Mouse (Mus musculus) ovary, postnatal 36 days (tissue): ENCODE data around the gene Secisbp2l.
A peak's percentile ranks its signal among the peaks of the same experiment; 100 is the strongest.

Source experiments
- DNase-seq: peaks from one replicate; pipeline ENCODE4 v3.0.0; 2022; ENCODE audit warnings: low spot score, mixed read lengths

Gene Secisbp2l

DNA sequence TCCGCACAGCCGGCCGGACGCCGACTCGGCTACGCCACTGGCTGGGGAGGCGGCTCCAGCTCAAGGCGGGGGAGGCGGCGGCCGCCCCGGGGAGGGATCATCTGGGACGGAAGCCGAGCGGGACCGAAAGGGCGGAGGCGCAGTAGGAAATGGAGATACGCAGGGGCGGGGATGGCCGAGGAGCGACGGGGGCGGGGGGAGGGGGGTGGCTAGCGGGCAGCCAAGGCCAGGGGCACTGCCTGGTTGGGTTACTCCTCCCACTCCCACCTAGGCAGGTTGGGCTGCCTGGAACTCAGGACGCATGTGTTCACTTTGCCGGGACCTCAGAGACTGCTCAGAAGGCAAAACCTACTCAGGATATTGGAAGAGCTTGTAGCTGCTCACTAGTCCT, at the start of gene Secisbp2l:
Gene Secisbp2l, minus strand, starts transcription at position 152 of the 391 bp plus-strand sequence.
- DNase-seq, result peak; percentile 97

DNA sequence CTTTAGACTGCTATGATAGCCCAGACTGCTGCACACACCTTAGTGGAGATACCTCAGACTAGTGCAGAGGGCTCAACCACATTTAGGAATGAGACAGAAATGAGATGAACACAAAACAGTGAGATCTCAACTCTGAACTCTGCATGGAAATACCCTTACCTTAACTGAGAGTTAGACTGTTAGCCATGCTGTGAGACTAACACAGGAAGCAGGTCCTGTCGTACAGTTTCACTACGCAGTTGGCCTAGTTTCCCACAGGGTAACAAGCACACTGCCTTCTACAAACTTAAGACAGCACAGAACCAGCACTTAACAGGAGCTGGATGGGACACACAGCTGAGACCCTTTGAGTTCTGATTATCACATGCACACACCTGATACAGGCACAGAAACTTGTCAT, 47.3 kb upstream of the Secisbp2l start:
- no peak for DNase-seq

DNA sequence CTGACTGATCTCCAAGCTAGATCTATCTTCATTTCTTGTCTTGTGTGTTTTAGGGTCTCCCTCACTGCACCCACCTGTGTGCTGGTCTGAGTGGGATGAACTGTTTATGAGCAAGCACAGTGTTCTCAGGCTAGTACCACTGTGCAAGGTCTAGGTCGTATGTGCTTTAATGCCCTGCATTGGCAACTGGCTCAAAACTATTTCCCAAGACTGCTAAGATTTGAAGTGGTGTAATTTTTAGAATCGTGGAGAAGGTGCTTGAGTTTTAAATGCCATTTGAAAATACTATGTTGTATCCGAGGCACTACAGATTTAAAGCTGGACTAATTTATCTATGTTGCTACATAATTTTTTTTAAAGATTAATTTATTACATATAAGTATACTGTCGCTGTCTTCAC, 45.2 kb upstream of the Secisbp2l start:
- DNase-seq, result no peak

DNA sequence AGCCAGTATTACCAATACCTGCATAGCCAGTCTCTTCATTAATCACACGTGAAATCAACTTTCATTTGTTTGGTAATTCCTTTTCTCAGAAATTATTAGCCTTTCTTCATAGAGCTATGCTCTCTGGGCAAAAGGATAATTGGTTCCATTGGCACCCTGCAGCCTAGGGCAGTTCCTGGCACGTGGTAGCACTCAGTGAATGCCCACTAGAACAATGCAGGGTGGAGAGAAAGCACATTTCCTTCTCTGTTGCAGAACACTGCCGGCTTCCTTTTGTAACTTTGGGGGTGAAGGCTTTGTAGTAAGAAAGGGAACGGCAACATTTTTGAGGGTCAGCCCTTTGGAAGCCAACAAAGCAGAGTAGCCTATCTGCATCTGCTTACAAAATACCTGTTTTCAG, 43.5 kb upstream of the Secisbp2l start:
- DNase-seq, result no peak

DNA sequence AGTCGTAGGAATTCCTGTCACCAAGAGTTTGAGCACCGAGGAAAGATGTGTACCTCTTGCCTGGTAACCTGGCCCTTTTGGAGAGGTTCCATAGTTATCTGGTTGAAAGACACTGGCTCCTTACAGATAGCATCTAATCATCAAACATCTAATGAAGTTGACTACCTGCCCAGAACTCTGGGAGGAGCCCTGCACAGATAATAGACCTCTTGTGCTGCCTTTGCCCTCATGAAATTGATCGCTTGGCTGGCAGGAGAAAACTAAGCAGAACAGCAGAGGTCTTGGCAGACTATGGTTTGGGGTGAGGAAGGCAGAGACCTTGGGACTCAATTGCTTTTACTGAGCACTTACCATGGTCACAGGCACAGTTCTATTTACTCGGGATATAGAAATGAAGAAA, 37.7 kb upstream of the Secisbp2l start:
- no peak for DNase-seq

DNA sequence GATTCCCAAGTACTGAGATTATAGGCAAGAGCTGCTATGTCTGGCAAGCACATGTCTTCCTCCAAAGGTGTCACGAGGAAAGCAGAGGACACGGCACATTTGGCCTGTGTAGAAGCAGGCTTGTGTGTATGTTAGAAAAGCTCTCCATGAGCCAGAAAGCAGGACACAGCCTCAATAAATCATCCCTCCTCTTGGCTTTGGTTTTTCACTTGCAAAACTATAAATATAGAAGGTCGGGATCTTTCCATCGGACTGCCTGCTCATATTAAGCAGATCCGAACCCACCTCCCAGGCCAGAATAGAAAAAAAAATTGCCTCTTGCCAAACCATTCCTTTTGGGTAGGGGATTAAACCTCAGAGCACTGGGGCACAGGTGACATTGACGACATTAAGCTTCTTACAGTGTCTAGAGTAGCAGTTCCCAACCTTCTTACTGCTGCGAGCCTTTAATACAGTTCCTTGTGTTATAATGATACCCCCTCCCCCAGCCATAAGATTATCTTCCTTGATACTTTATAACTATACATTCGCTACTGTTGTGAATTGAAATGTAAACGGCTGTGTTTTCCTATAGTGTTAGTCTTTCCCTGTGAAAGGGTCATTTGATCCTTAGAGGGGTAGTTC, 31.4 kb upstream of the Secisbp2l start:
- DNase-seq, result no peak

DNA sequence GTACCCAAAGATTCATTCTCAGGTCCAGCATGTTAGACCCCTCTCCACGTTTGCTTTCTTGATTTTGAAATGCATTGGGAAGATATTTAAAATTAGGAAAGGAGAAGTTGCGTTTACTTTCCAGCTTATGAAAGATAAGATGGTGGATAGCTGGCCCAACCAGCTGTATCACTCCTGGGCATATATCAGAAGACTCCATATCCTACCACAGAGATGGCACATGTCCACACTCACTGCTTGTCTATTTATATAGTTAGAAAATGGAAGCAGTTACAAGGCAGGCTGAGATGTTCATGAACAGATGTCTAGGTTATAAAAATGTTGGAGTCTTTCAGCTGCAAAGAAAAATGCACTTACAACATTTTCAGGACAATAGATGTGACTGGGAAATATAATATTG, 28.7 kb upstream of the Secisbp2l start:
- no peak for DNase-seq

DNA sequence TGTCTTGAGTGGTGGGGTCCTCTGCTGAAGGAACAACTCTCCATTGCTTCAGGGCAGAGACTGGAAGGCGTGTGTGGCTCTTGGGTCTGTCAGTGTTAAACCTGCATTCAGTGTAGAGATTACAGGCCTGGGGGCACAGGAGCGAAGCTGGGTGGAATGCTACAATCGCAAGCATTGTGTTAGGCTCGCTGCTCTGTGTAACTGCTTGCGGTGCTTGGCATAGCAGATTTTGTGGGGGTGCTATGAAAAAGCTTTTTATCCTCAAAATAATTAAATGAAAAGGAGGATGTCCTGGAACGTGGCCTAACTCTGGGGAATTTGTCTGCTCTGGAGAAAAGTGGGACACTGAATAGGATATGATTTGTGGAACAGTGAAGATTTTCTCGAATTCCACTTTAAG, 26.9 kb upstream of the Secisbp2l start:
- DNase-seq, result no peak

DNA sequence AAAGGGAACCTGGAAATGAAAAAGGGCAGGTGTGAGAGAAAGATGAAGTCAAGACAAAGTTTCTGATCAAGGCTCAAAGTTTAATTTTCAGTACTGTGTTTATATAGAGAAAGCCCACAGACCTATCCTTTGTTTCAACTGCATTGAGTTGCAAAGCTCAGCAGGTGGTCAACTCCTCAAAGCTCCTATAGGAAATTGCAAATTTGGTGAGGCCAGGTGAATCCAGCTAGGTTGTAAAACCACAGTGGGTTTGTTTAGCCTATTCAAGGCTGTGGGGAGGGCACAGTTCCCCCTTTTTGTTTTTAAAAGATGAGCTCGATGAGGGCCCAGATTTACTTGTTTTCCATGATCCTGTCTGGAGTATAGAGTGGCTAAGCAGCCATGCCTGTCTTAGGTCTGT, 23.2 kb upstream of the Secisbp2l start:
- no peak for DNase-seq

DNA sequence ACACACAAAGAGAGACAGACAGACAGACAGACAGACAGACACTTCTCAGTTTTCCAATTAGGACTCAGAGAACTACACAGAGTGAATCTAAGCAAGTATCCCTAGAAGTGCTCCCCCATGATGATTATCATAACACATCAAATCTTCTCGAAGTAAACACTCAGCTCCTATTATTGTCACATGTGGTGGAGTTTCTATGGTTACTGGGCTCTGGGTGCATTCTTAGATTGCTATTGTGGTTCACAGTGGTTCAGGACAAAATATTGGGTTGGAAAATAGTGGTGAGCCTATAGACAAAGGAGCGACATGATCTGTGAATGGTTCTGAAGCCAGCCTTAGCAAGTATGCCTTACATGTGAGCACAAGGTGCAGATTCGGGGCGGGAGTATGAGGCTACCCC, 19.3 kb upstream of the Secisbp2l start:
- DNase-seq, result no peak

DNA sequence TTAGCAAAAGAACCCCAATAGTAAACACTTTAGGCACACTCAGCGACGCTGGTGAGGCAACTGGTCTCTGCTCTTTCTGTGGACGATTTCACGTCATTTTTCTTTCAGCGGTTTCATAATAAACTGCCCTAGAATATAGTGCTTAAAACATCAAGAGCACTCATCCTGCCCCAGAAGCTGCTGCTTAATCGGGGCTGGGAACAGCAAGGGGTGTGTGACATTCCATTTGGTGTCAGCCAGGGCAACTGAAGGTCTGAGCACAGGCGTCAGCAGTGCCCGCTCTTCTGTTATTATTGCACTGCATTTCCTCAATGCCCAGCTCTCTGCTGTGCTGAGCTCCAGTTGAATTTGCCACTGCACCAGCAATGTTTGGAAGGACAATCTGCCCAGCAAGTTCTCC, 18.4 kb upstream of the Secisbp2l start:
- DNase-seq, result peak; percentile 39

DNA sequence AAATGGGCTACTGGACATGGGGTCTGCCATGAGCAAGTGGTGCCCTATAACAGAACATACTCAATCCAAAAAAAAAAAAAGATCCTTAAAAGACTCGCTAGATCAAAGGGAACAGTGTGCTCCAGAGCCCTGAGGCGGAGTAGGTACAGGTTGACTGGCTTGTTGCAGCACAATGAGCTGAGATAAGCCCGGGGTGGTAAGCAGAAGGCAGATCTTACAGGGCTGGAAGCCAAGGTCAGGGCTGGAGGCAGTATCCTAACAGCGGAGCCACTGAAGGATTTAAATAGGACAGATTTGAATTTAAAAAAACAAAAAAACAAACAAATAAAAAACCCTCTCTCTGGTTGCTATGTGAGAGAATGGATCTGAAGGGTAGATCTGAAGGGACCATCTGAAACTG, 17.8 kb upstream of the Secisbp2l start:
- peak; percentile 31 for DNase-seq

DNA sequence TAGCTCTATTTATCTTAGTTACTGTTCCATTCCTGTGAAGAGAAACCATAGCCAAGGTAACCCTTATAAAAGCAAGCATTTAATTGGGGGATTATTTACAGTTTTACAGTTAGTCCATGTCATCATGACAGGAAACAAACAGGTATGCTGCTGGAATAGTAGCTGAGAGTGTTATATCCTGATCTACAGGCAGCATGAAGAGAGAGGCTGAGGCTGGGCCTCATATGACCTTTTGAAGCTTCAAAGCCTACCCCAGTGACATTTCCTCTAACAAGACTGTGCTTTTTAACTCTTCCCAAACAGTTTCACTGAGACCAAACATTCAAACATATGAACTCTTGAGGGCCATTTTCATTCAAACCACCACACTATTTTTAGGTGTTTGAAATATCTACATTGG, 15.2 kb upstream of the Secisbp2l start:
- DNase-seq, result no peak

DNA sequence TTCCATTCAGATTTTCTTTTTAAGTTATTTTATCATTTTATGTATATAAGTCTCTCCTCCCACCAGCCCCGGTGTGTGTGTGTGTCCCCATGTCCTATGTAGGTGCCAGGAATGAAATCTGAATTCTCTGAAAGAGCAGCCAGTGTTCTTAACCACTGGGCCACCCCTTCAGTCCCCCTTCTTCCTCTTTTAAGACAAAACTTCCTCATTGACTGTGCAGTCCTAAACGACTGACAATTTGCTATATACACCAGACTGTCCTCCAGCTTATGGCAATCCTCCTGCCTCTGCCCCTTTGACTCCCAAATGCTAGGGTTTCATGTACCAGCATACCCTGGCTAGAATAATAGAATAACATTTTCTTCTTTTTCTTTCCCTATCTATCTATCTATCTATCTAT, 12.4 kb upstream of the Secisbp2l start:
- no peak for DNase-seq

DNA sequence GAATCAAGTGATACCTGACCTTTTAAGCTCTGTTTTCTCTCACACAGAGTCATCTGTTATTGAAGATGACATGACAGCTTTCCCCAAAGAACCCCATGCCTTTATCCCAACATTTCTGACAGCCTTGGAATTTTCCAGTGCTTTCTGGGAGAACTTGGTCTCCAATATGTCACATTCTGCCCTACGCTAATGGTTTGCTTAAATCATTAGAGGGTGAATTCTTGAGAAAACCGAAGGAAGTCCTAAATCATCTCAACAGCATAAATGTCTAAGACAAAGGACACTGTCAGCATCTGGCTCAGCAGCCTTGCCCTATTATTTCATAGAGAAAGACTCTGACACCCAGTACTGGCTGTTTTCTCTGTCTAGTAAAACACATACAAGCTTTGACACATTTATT, 11.5 kb upstream of the Secisbp2l start:
- no peak for DNase-seq

DNA sequence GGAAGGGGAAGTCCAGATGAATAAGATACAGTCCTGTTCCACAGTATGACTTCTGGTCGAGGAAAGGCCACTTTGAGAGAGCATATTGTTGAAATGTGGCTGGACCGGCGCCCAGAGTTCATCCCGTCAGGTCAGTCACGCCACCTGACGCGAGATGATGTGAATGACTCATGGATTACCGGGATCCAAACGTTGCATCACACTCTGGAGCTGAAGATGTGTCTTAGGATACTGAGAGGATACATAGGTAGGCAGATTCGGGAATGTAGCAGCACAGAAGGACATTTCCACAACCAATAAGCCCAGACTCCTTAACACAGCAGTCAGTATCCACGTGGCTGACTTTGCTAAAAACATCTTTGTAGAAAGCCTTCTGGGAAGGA, 10.2 kb upstream of the Secisbp2l start:
- no peak for DNase-seq

DNA sequence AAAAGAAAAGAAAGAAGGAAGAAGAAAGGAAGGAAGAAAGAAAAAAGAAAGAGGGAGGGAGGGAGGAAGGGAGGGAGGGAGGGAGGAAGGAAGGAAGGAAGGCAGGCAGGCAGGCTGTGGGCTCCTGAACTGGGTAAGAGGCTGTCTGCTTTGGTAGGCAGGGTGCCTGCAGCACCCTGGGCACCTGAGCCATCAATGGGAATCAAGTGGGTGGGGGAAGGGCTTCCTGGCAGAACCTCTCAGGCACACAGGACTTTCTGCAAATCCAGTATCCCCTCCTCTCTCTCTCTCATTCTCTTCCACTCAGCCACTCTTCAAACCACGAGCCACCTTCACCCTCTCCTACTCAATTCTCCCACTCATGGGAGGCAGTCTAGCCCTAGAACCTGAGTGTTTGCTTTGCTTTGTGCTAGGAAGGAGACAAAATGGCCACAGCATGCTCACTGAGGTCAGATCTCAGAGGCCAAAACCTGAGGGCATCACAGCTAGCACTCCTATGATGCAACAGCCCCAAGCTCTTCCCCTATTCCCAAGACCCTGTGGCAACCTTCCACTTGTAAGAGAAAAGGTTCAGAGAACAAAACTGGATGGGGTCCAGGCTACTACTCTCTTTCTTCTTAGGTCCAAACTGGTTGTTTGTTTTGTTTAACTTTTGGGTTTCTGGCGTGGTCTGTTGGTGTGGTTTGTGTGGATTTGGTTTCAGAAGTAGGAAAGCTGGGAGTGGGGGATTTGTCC, 9.6 kb upstream of the Secisbp2l start:
- no peak for DNase-seq

DNA sequence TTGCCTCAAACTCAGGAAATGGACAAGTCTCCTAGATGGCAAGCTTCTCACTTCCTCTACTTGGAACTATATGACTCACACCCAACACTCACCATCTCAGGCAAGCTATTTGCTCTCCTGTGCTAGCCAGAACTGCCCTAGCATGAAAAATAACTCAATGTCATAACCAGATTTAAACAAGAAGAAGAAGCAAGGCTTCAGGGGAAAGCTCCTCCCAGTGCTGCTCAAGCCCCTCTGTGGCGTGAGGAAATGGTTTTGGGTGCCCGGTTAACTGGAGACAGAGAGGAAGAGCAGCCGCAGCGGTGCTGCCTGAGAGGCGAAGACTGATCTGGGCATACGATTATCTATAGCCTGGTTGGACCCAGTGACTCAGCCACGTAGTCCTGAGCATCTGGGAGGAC, 8.8 kb upstream of the Secisbp2l start:
- no peak for DNase-seq

DNA sequence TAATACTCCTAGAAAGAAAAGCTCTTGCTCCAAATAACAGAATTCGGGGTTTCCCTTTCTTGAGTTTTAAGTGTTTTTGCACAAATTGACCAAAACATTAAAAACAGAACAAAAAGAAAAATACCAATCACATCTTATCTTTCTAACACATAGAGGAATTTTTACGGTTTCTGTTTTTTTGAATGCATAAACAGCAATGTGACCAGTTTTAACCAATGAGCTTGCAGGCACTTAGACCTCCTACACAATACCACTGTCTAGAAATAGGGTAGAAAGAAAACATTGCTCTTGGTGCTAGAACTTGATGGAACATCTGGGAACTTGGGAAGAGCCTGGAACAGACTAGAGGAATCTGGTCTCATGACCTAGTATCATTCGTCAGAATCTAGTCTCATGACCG, 7.6 kb upstream of the Secisbp2l start:
- no peak for DNase-seq

DNA sequence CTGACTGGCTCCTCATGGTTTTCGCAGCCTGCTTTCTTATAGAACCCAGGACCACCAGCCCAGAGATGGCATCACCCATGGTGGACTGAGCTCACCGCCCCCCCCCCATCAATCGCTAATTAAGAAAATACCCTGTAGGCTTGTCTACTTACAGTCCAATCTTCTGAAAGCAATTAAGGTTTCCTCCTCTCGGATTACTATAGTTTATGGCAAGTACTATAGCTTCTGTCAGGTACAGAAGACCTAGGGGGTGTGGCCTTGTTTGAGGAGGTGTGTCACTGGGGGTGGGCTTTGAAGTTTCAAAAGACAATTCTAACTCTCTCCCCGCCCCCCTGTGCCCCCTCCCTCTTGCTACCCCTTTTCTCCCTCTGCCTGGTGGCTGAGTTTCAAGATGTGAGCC, 6.6 kb upstream of the Secisbp2l start:
- DNase-seq, result no peak

DNA sequence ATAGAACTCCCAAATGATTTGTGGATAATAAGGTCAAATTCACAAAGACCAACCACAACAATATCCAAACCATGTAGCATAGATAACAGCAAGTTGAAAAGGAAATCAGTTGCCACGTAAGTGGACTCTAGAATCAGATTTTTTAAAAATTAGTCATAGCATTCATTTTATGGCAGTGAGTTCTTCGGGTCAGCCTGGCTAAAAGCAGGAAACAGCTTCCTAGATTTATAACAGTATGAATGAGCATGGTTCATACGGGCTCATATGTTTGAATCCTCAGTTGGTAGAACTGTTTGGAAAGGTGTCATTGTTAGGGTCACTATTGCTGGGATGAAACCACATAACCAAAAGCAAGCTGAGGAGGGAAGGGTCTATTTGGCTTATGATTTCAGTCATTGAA, 6.1 kb upstream of the Secisbp2l start:
- DNase-seq, result no peak

DNA sequence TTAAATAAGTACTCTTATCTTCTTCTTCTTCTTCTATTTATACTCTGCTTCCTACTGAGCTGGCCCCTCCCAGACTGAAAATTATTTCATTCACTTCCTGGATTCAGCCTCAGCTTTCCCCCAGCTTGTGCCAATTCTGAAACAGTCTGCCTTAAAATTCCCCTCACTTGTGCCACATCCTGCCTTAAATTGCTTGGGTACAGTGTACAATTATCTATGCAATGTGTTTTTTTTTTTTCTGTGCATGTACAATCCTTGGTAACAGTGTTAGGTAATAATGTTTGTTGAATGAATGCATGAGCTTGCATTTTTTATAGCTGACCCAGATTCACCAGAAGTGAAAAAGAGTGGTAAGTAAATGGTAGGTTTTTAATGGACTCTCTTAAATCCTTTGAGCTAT, 5.7 kb upstream of the Secisbp2l start:
- no peak for DNase-seq

DNA sequence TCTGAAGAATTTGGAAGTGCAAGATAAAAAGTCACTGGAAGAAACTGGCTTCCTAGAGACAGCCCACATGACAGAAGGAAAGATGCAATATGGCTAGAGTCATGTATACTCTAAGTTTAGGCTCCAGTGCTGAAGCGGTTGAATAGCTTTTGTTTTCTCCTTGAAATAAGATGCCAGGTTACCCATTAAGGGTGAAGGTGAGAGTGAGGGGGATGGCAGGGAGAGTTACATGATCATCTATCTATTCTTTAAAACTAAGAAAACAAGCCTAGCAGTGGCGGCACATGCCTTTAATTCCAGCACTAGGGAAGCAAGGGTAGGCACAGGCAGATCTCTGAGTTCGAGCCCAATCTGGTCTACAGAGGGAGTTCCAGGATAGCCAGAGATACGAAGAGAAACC, 2.4 kb upstream of the Secisbp2l start:
- no peak for DNase-seq

DNA sequence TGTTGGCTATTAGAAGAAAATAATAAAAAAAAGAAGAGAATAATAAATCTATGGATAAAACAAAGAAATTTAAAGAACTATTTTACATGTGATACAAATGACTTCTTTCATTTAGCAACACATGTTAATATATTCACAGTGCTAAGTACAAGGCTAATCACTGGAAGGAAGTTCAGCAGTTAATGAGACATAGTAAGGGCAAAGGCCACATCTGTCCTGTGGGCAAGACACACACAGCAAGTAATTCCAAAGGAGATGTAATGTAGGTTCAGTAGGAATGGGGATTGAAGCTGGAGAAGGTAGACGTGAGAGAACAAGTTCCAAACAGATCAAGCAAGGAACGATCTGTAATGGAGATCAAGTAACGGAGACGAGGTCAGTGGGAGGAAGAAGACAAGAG, 1.7 kb upstream of the Secisbp2l start:
- DNase-seq, result no peak
